Mouse (Mus musculus): ENCODE data around the gene Tas2r138. TPM values are rescaled to one million over a fixed set of nuclear protein-coding genes. Genes with fewer than 3 reads are reported as not detected.
"Not testable (repeated sequence)": the region's sequence is repeated elsewhere in the genome, so short reads cannot be mapped to it uniquely, and the experiment has no call there.

Gene Tas2r138
- polyA plus RNA-seq, 1 experiment from 2014 or later, result not detected

DNA sequence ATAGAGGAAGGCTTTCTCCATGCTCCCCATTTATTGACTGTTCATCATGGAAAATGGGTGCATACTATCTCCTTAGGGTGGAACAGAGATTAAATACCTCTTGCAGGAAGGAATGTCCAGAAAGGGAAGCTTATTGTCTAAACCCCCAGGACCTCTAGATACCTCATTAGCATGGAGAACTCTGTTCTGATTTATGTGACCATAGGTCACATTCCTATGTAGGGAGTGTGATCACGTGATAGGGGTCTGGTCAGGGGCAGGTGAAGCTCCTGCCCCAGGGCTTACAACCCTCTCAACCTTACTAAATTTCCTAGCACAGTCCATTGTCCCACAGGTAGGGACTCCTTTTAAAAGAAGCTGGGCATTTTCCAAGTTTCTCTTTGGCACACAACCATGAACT lies 13.0 kb upstream of the Tas2r138 start:
- Histone ChIP-seq H3K9ac (ENCODE audit: low read depth, low read length) (no peak overlapping the region), H3K4me2 (ENCODE audit: low read length) (no peak overlapping the region), H3K36me3 (ENCODE audit: control insufficient read depth, insufficient read depth, low read length) (no peaks in the 10 kb centered on the region), H3K4me1 (ENCODE audit: control insufficient read depth, insufficient read depth, low read depth, low read length) (no peaks in the 10 kb centered on the region), H3K27me3 (replicated peaks; ENCODE audit: control insufficient read depth, insufficient read depth, low read length) (no peaks in the 10 kb centered on the region), H3K9me3 (ENCODE audit: control insufficient read depth, low read length) (no peaks in the 10 kb centered on the region), H3K4me3 (ENCODE audit: low read length) (no peak overlapping the region), H3K27ac (ENCODE audit: low read depth, low read length) (no peak overlapping the region)
- 75% methylated on average over 1 of the region's 1 CpGs for WGBS
- no peak for ATAC-seq

- Histone ChIP-seq H3K9me3 (ENCODE audit: control insufficient read depth, low read length) (no peaks in the 10 kb centered on the region), H3K4me1 (ENCODE audit: control insufficient read depth, insufficient read depth, low read depth, low read length) (no peaks in the 10 kb centered on the region), H3K27ac (ENCODE audit: low read depth, low read length) (no peak overlapping the region), H3K36me3 (ENCODE audit: control insufficient read depth, insufficient read depth, low read length) (no peaks in the 10 kb centered on the region), H3K27me3 (replicated peaks; ENCODE audit: control insufficient read depth, insufficient read depth, low read length) (no peaks in the 10 kb centered on the region), H3K4me3 (ENCODE audit: low read length) (no peak overlapping the region), H3K9ac (ENCODE audit: low read depth, low read length) (no peak overlapping the region), H3K4me2 (ENCODE audit: low read length) (no peak overlapping the region)
- peak; percentile 70; the same call in 1 of the 2 replicates for ATAC-seq
- WGBS, result 16% methylated on average over 2 of the region's 2 CpGs
These were observed 4.9 kb upstream of the Tas2r138 start for GRCm38 (mm10) chr6:40617965-40618364.

- H3K9me3 ChIP-seq (ENCODE audit: control insufficient read depth, low read length), result no peaks in the 10 kb centered on the region
- no peaks in the 10 kb centered on the region for H3K27me3 ChIP-seq (replicated peaks; ENCODE audit: control insufficient read depth, insufficient read depth, low read length)
- H3K4me1 ChIP-seq (ENCODE audit: control insufficient read depth, insufficient read depth, low read depth, low read length), result no peaks in the 10 kb centered on the region
- H3K4me3 ChIP-seq (ENCODE audit: low read length), result no peak overlapping the region
- no peaks in the 10 kb centered on the region for H3K36me3 ChIP-seq (ENCODE audit: control insufficient read depth, insufficient read depth, low read length)
- H3K9ac ChIP-seq (ENCODE audit: low read depth, low read length), result no peak overlapping the region
- no peak overlapping the region for H3K27ac ChIP-seq (ENCODE audit: low read depth, low read length)
- WGBS, result 48% methylated on average over 8 of the region's 8 CpGs
- H3K4me2 ChIP-seq (ENCODE audit: low read length), result no peak overlapping the region
- peak; percentile 68 for ATAC-seq
These were observed 2.9 kb downstream of the Tas2r138 start for GRCm38 (mm10) chr6:40610244-40610643.

DNA sequence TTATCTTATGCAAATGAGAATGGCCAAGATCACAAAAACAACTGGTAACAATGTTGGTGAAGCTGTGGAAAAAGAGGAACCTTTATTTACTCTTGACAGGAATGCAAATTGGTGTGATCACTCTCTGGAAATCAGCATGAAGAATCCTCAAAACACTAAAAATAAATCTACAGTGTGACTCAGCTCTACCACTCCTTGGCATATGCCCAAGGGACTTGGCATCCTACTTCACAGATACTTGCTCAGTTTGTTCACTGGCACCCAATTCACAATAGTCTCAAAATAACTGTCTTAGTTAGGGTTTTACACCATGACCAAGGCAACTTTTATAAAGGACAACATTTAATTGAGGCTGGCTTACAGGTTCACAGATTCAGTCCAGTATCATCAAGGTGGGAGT lies 5.7 kb downstream of the Tas2r138 start:
- no peak overlapping the region for H3K4me3 ChIP-seq (ENCODE audit: low read length)
- no peak overlapping the region for H3K4me2 ChIP-seq (ENCODE audit: low read length)
- H3K27me3 ChIP-seq (replicated peaks; ENCODE audit: control insufficient read depth, insufficient read depth, low read length), result no peaks in the 10 kb centered on the region
- H3K9ac ChIP-seq (ENCODE audit: low read depth, low read length), result no peak overlapping the region
- ATAC-seq, result no peak
- H3K4me1 ChIP-seq (ENCODE audit: control insufficient read depth, insufficient read depth, low read depth, low read length), result no peaks in the 10 kb centered on the region
- no peaks in the 10 kb centered on the region for H3K9me3 ChIP-seq (ENCODE audit: control insufficient read depth, low read length)
- no peaks in the 10 kb centered on the region for H3K36me3 ChIP-seq (ENCODE audit: control insufficient read depth, insufficient read depth, low read length)
- no peak overlapping the region for H3K27ac ChIP-seq (ENCODE audit: low read depth, low read length)

GRCm38 (mm10) chr6:40598546-40598945 lies 14.6 kb downstream of the Tas2r138 start:
- not testable (repeated sequence) for H3K4me3 ChIP-seq (ENCODE audit: low read length); H3K4me2 ChIP-seq (ENCODE audit: low read length); H3K9ac ChIP-seq (ENCODE audit: low read depth, low read length); H3K27me3 ChIP-seq (replicated peaks; ENCODE audit: control insufficient read depth, insufficient read depth, low read length); H3K9me3 ChIP-seq (ENCODE audit: control insufficient read depth, low read length); H3K4me1 ChIP-seq (ENCODE audit: control insufficient read depth, insufficient read depth, low read depth, low read length); H3K36me3 ChIP-seq (ENCODE audit: control insufficient read depth, insufficient read depth, low read length); H3K27ac ChIP-seq (ENCODE audit: low read depth, low read length); ATAC-seq
- WGBS, result 29% methylated on average over 4 of the region's 4 CpGs

DNA sequence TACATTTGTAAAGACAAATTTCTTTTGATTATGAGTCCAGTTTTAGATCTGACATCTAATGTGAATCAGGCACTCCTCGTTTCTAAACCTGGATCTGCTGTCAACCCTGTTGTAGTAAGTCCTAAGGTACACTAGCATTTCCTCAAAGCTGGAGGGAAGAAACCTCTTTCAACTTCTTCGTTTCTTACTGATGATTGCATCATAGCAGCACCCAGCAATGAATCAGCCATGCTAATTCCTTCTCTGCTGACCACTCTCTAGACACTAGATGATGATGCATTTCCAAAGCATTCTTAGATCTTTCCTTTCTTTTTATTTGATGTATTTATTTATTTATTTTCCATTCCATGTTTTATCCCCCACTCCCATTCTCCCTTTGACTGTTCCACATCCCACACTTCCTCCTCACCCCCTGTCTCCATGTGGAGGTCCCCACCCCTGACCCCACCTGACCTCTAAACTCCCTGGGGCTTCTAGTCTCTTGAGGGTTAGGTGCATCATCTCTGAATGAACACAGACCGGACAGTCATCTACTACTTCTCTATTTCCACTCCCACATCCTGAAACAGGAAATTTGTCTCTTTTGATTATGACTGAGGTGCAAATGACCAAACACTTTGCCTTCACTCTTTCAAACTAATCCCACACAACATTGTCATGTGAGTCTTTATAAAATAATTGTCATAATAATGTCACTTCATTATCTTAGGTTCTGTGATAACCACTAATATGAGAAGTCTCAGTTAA lies 18.1 kb downstream of the Tas2r138 start:
- H3K36me3 ChIP-seq (ENCODE audit: control insufficient read depth, insufficient read depth, low read length), result no peaks in the 10 kb centered on the region
- H3K4me3 ChIP-seq (ENCODE audit: low read length), result no peak overlapping the region
- no peaks in the 10 kb centered on the region for H3K9me3 ChIP-seq (ENCODE audit: control insufficient read depth, low read length)
- H3K4me1 ChIP-seq (ENCODE audit: control insufficient read depth, insufficient read depth, low read depth, low read length), result no peaks in the 10 kb centered on the region
- no peak overlapping the region for H3K4me2 ChIP-seq (ENCODE audit: low read length)
- no peak overlapping the region for H3K9ac ChIP-seq (ENCODE audit: low read depth, low read length)
- WGBS, result 82% methylated on average over 3 of the region's 3 CpGs
- H3K27ac ChIP-seq (ENCODE audit: low read depth, low read length), result no peak overlapping the region
- no peaks in the 10 kb centered on the region for H3K27me3 ChIP-seq (replicated peaks; ENCODE audit: control insufficient read depth, insufficient read depth, low read length)
- no peak for ATAC-seq

- H3K36me3 ChIP-seq (ENCODE audit: control insufficient read depth, insufficient read depth, low read length), result no peaks in the 10 kb centered on the region
- no peak overlapping the region for H3K4me2 ChIP-seq (ENCODE audit: low read length)
- H3K27ac ChIP-seq (ENCODE audit: low read depth, low read length), result no peak overlapping the region
- H3K4me3 ChIP-seq (ENCODE audit: low read length), result no peak overlapping the region
- ATAC-seq, result no peak
- no peak overlapping the region for H3K9ac ChIP-seq (ENCODE audit: low read depth, low read length)
- no peaks in the 10 kb centered on the region for H3K4me1 ChIP-seq (ENCODE audit: control insufficient read depth, insufficient read depth, low read depth, low read length)
- 92% methylated on average over 2 of the region's 2 CpGs for WGBS
- no peaks in the 10 kb centered on the region for H3K9me3 ChIP-seq (ENCODE audit: control insufficient read depth, low read length)
- no peaks in the 10 kb centered on the region for H3K27me3 ChIP-seq (replicated peaks; ENCODE audit: control insufficient read depth, insufficient read depth, low read length)
These were observed 24.8 kb downstream of the Tas2r138 start for GRCm38 (mm10) chr6:40588346-40588745.

DNA sequence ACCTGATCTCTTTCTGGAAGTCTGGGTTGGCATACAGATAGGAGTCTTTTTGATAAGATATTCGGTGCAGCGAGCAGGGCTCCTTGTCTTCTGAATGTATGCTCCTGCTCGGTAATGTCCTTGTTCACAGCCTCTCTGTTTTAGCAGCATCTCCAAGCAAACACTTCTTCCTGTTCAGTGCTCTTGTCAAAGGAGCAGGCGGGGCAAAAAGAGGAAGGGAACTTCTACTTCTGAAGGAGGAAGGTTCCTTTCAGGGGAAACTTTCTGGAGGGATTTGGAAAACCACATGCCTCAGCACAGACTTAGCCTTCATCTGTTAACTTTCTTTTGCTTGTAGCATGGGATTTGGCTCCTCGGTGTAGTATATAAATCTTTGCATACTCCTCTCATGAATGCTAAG lies 27.5 kb downstream of the Tas2r138 start, which contains the start of gene Clec5a:
TSS of gene Clec5a (minus strand) at position 177 of the 400 bp plus-strand sequence.
- H3K27me3 ChIP-seq (replicated peaks; ENCODE audit: control insufficient read depth, insufficient read depth, low read length), result no peaks in the 10 kb centered on the region
- whole genome bisulfite sequencing, result 91% methylated on average over 5 of the region's 5 CpGs
- H3K36me3 ChIP-seq (ENCODE audit: control insufficient read depth, insufficient read depth, low read length), result no peaks in the 10 kb centered on the region
- no peak within 1 kb of the TSS for H3K4me3 ChIP-seq (ENCODE audit: low read length)
- no peak within 1 kb of the TSS for H3K9ac ChIP-seq (ENCODE audit: low read depth, low read length)
- no peak for ATAC-seq
- no peak within 1 kb of the TSS for H3K27ac ChIP-seq (ENCODE audit: low read depth, low read length)
- H3K4me2 ChIP-seq (ENCODE audit: low read length), result no peak within 1 kb of the TSS
- no peaks in the 10 kb centered on the region for H3K4me1 ChIP-seq (ENCODE audit: control insufficient read depth, insufficient read depth, low read depth, low read length)
- H3K9me3 ChIP-seq (ENCODE audit: control insufficient read depth, low read length), result no peaks in the 10 kb centered on the region

DNA sequence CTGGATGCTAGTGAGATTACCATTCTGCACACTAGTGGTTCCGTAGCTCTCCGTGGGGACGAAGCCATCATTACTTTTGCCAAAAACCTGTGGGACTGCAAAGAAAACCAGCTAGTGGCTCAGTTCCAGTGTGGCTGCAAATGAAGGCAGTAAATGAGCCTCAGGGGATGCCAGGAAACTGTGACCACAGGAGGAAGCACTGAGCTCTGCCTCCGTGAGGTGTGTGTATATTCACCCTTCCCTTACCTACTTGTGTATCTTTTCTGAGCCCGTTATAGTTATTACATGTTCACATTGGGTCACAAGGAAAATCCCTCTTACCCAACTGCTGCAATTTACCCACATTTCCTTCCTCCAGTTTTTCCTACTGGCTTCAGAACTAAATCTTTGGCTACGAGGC lies 28.8 kb downstream of the Tas2r138 start:
- Histone ChIP-seq H3K36me3 (ENCODE audit: control insufficient read depth, insufficient read depth, low read length) (no peaks in the 10 kb centered on the region), H3K9me3 (ENCODE audit: control insufficient read depth, low read length) (no peaks in the 10 kb centered on the region), H3K4me2 (ENCODE audit: low read length) (no peak overlapping the region), H3K27ac (ENCODE audit: low read depth, low read length) (no peak overlapping the region), H3K4me1 (ENCODE audit: control insufficient read depth, insufficient read depth, low read depth, low read length) (no peaks in the 10 kb centered on the region), H3K4me3 (ENCODE audit: low read length) (no peak overlapping the region), H3K27me3 (replicated peaks; ENCODE audit: control insufficient read depth, insufficient read depth, low read length) (no peaks in the 10 kb centered on the region), H3K9ac (ENCODE audit: low read depth, low read length) (no peak overlapping the region)
- ATAC-seq, result no peak
- 84% methylated on average over 6 of the region's 6 CpGs for WGBS

Data from hindbrain, embryonic 16.5 days (tissue).